Mouse (Mus musculus) midbrain, embryonic 14.5 days (tissue): ENCODE measurements around the gene Kcnj9. TPM values are rescaled to one million over a fixed set of nuclear protein-coding genes. Genes with fewer than 3 reads are reported as not detected.

ENCODE experiments used
- ATAC-seq: fragments of 200-750 bp; cut with Nextera tagmentation; 2 replicates; pipeline ENCODE4 v1.8.0; 2017; ENCODE audit warnings: moderate number of reproducible peaks, moderate library complexity; ENCODE audit not compliant: low FRiP score, low TSS enrichment
- DNase-seq: peaks from one replicate; pipeline ENCODE4 v3.0.0-alpha.2; 2015
- H3K27ac ChIP-seq: fragments of 300-500 bp; sonication (generic); replicated peaks from 2 replicates; pipeline ENCODE4 v1.5.1; 2014; ENCODE audit warnings: mild to moderate bottlenecking, low read depth, low read length, moderate library complexity
- H3K27me3 ChIP-seq: fragments of 300-500 bp; sonication (generic); 2 replicates; pipeline ENCODE4 v1.6.1; 2014; ENCODE audit warnings: low read length, control low read depth, mixed read lengths; ENCODE audit not compliant: control insufficient read depth, insufficient read depth
- H3K36me3 ChIP-seq: fragments of 300-500 bp; sonication (generic); 2 replicates; pipeline ENCODE4 v1.6.1; 2014; ENCODE audit warnings: low read length, control low read depth; ENCODE audit not compliant: control insufficient read depth, insufficient read depth
- H3K4me1 ChIP-seq: fragments of 300-500 bp; sonication (generic); 2 replicates; pipeline ENCODE4 v1.6.1; 2014; ENCODE audit warnings: mild to moderate bottlenecking, antibody characterized with exemption, low read length, control low read depth; ENCODE audit not compliant: control insufficient read depth, insufficient read depth
- H3K4me2 ChIP-seq: fragments of 300-500 bp; sonication (generic); 2 replicates; pipeline ENCODE4 v1.6.1; 2014; ENCODE audit warnings: mild to moderate bottlenecking, low read length, moderate library complexity
- H3K4me3 ChIP-seq: fragments of 300-500 bp; sonication (generic); replicated peaks from 2 replicates; pipeline ENCODE4 v1.5.1; 2014; ENCODE audit warnings: low read depth, low read length
- H3K9ac ChIP-seq: fragments of 300-500 bp; sonication (generic); replicated peaks from 2 replicates; pipeline ENCODE4 v1.6.1; 2014; ENCODE audit warnings: mild to moderate bottlenecking, low read length, moderate library complexity
- H3K9me3 ChIP-seq: fragments of 300-500 bp; sonication (generic); 2 replicates; pipeline ENCODE4 v1.6.1; 2016; ENCODE audit warnings: low read length, control low read depth, mixed read lengths; ENCODE audit not compliant: control insufficient read depth
- WGBS: fragments of 180-500 bp; shearing (Covaris S2); extraction: QIAGEN DNeasy Blood & Tissue Kit; methylation state at CpG from one replicate; pipeline ENCODE4 v1.1.7; 2014; 5-methylcytosine and 5-hydroxymethylcytosine counted together
- polyA plus RNA-seq: library from polyadenylated mRNA; unstranded; fragments of >200 nt; fragmentation: Nextera tagmentation; extraction: Ambion mirVana; gene quantifications from 2 replicates; pipeline ENCODE4 v1.2.1, GENCODE M21; 2014

Gene Kcnj9
- polyA plus RNA-seq, 1 experiment from 2014 or later = 3.0 TPM

DNA sequence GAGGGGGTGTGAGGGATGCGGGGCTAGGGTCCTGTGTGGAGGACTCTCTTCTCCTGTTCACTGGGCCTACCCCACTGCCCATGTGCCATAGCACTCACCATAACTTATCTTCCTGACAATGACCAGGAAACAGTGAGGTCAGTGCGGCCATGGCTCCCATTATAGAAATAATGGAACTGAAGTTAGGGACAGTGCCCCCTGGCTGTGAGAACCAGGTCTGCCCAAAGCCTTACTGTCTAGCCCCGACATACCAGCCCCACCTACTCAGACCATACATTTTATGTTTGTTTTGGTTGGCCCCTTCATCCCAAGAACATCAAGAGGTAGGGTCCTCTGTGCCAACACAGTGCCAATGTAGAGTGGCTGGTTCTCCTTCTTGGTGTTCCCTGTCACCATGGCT, 23.5 kb downstream of the Kcnj9 start:
- Histone ChIP-seq H3K9ac (no peak overlapping the region), H3K4me1 (peaks cover 17% of the 10 kb centered on the region; the same call in 1 of the 2 replicates), H3K36me3 (no peaks in the 10 kb centered on the region), H3K4me3 (no peak overlapping the region), H3K9me3 (no peaks in the 10 kb centered on the region), H3K27me3 (no peaks in the 10 kb centered on the region), H3K4me2 (no peak overlapping the region), H3K27ac (no peak overlapping the region)
- 80% methylated on average over 3 of the region's 3 CpGs for WGBS
- ATAC-seq = no peak
- no peak for DNase-seq

DNA sequence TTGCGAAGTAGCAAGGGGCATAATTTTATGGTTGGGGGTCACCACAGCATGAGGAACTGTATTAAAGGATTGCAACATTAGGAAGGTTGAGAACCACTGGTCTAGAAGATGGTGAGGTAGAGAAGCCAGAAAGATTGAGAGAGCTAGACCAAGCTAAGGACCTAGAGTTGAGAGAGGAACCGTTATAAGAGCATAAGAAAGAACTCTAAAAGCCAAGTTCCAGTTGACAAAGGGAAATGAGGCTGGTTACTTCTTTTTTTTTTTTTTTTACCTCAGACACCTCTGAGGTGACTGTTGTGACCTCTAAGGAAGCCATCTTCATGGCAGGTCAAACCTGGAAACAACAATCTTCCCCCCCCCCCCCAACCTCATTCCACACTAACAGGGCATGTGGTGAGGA, 24.0 kb downstream of the Kcnj9 start:
- Histone ChIP-seq H3K4me1 (peaks cover 13% of the 10 kb centered on the region; the same call in 1 of the 2 replicates), H3K36me3 (no peaks in the 10 kb centered on the region), H3K27ac (no peak overlapping the region), H3K4me3 (no peak overlapping the region), H3K9ac (no peak overlapping the region), H3K4me2 (no peak overlapping the region), H3K9me3 (no peaks in the 10 kb centered on the region), H3K27me3 (no peaks in the 10 kb centered on the region)
- DNase-seq (no peak), ATAC-seq (no peak)
- WGBS = 87% methylated on average over 2 of the region's 2 CpGs

DNA sequence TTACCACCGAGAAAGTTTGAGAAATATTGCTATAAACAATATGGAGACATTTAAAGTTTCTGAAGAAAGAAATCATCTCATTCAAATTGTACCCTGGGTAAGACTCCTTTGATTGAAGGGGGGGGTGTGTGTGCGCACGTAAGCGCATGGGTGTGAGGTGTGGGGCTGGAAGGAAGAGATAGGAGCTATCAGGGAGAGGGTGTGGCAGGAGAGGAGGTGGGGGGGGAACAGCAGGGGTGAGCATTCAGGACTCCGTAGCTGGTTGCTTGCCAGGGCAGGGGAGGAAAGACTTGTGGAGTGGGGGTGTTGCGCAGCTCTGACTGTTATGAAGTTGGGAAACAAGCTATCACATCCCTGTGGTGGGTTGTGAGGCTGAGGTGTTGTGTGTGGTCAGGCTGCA, 24.7 kb downstream of the Kcnj9 start:
- ATAC-seq (no peak), DNase-seq (no peak)
- H3K4me1 ChIP-seq = peaks cover 10% of the 10 kb centered on the region; the same call in 1 of the 2 replicates
- H3K27ac ChIP-seq = no peak overlapping the region
- no peaks in the 10 kb centered on the region for H3K27me3 ChIP-seq
- no peak overlapping the region for H3K9ac ChIP-seq
- no peak overlapping the region for H3K4me2 ChIP-seq
- H3K4me3 ChIP-seq = no peak overlapping the region
- WGBS = 78% methylated on average over 6 of the region's 6 CpGs
- H3K36me3 ChIP-seq = no peaks in the 10 kb centered on the region
- H3K9me3 ChIP-seq = no peaks in the 10 kb centered on the region

DNA sequence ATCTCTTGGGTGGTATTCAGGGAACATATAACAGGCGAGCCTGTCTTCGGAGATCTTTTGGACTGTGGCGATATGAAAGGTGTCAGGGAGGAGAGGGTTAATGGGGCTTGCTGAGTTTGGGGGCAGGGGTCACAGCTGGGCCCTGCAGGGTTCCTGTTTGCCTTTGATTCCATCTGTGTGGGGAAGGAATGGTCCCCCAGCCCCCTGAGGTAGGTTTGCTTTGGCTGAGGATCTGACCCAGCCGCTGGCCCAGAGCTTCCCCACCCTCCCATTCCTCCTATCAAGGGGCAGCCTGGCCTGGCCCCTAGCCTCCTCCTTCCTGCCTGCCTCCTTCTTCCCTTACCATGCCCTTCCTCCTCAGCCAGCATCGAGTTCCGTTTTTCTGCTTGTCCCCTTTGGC, 26.3 kb downstream of the Kcnj9 start:
- Histone ChIP-seq H3K9me3 (no peaks in the 10 kb centered on the region), H3K27me3 (no peaks in the 10 kb centered on the region), H3K4me1 (peaks cover 12% of the 10 kb centered on the region; the same call in 1 of the 2 replicates), H3K9ac (no peak overlapping the region), H3K4me2 (no peak overlapping the region), H3K4me3 (no peak overlapping the region), H3K36me3 (no peaks in the 10 kb centered on the region), H3K27ac (no peak overlapping the region)
- ATAC-seq (no peak), DNase-seq (no peak)
- 10% methylated on average over 6 of the region's 6 CpGs for WGBS

DNA sequence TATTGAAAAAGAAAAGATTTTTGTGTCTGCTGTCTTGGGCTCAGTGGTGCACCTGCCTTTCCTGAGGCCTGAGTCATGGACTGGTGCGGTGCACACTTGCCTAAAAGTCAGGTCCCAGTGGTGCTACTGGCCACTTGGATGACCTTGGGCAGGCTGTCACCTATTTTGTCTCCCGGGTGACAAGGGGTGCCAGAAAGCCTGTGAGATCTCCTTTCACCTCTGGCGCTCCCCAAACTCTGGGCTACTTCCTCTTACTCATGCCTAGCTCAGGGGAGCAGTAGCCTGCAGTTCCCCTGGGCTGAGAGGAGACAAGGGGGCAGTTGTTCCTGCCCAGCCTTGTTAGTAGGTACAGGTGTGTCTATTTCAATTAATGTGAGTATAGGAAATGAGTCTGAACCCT, 26.8 kb downstream of the Kcnj9 start:
- Histone ChIP-seq H3K27me3 (no peaks in the 10 kb centered on the region), H3K4me1 (peaks cover 16% of the 10 kb centered on the region; the same call in 1 of the 2 replicates), H3K4me3 (no peak overlapping the region), H3K36me3 (no peaks in the 10 kb centered on the region), H3K9ac (no peak overlapping the region), H3K9me3 (no peaks in the 10 kb centered on the region), H3K4me2 (no peak overlapping the region), H3K27ac (no peak overlapping the region)
- no peak for ATAC-seq
- WGBS = 49% methylated on average over 3 of the region's 3 CpGs
- DNase-seq = no peak

DNA sequence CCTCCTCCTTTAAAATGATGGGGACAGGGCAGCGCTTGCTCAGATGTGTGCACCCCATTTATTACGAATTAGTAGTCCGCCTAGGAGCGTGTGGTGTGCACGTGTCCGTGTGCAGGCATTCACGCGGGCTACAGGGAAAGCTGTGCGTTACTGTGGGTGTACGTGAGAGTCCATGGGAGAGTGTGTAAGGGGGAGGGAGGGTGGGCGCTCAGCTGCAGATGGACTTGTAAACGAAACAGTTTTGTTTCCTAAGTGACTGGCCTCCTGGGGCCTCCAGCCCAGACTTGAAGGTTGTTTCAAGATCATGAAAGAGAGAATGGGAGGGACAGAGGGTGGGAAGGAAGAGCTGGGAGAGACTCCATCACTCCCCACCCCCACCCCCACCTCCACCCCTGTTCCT, 27.9 kb downstream of the Kcnj9 start:
- peaks cover 16% of the 10 kb centered on the region; the same call in 1 of the 2 replicates for H3K4me1 ChIP-seq

DNA sequence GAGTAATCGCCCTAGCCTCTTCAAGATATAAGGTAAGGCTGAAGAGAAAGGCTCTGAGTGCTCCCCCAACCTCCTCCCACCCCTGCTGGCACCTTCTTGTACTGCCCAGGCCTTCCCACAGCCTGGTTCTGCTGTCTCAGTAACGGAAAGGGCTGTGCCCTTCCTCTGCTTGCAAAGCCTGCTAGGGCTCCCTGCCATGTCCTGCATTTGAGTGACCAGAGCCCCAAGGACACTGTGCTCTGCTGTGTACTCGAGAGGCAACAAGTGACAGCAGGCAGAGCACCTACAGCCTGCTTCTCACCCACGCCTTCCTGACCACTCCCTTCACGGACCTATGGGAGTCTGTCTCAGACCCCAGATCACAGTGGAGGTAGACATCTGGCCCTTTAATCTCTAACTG, 28.9 kb downstream of the Kcnj9 start:
- H3K27ac ChIP-seq = no peak overlapping the region

More for the DNA sequence above, 27.9 kb downstream of the Kcnj9 start:
- Histone ChIP-seq H3K36me3 (no peaks in the 10 kb centered on the region), H3K4me2 (no peak overlapping the region), H3K9me3 (no peaks in the 10 kb centered on the region), H3K27me3 (no peaks in the 10 kb centered on the region), H3K4me3 (no peak overlapping the region), H3K9ac (no peak overlapping the region), H3K27ac (no peak overlapping the region)
- DNase-seq = peak; percentile 48
- 44% methylated on average over 12 of the region's 12 CpGs for WGBS
- peak; percentile 4; the same call in 1 of the 2 replicates for ATAC-seq

DNA sequence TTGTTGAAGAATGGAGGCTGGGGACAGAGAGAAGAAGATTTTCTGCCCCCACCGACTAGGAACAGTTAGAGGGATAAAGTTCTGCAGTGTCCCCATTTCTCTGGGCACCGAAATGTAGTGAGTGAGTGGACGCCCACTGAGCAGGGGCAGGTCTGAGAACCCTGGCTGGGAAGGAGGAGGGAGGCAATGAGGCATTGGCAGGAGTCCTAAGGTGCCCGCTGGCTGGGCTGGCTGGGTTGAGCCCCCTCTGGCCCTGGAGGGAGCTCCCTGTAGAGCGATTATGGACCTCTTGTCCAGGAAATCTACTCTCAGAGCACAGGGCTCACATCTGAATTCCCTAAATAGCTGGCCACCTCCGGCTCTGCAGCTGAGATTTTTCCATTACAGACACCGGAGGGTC, 29.6 kb downstream of the Kcnj9 start:
- no peak overlapping the region for H3K9ac ChIP-seq
- H3K4me2 ChIP-seq = no peak overlapping the region
- H3K27me3 ChIP-seq = no peaks in the 10 kb centered on the region
- no peaks in the 10 kb centered on the region for H3K36me3 ChIP-seq
- ATAC-seq (no peak), DNase-seq (no peak)
- peaks cover 19% of the 10 kb centered on the region; the same call in 1 of the 2 replicates for H3K4me1 ChIP-seq
- H3K9me3 ChIP-seq = no peaks in the 10 kb centered on the region
- no peak overlapping the region for H3K4me3 ChIP-seq
- 64% methylated on average over 7 of the region's 7 CpGs for WGBS
- H3K27ac ChIP-seq = no peak overlapping the region

More for the DNA sequence above, 28.9 kb downstream of the Kcnj9 start:
- Histone ChIP-seq H3K9me3 (no peaks in the 10 kb centered on the region), H3K36me3 (no peaks in the 10 kb centered on the region), H3K9ac (no peak overlapping the region), H3K4me2 (no peak overlapping the region), H3K27me3 (no peaks in the 10 kb centered on the region), H3K4me3 (no peak overlapping the region), H3K4me1 (peaks cover 16% of the 10 kb centered on the region; the same call in 1 of the 2 replicates)
- ATAC-seq = no peak
- WGBS = 70% methylated on average over 5 of the region's 5 CpGs
- no peak for DNase-seq
